Mouse (Mus musculus) lung, adult 2 months (tissue): ENCODE results near the gene Mpc1.

Experiments used
- CTCF ChIP-seq: fragments of 200-500 bp; IDR thresholded peaks from 2 replicates; pipeline ENCODE4 v1.5.1; 2011; ENCODE audit warnings: mild to moderate bottlenecking, low read length, control low read depth; ENCODE audit not compliant: insufficient read depth
- POLR2A ChIP-seq: fragments of 200-500 bp; IDR thresholded peaks from 2 replicates; pipeline ENCODE4 v1.6.1; 2011; ENCODE audit warnings: low read depth, mild to moderate bottlenecking, control low read depth, low read length, borderline replicate concordance; ENCODE audit errors: extremely low read depth

- TF ChIP-seq CTCF (no peak), POLR2A (no peak)
Observed at GRCm38 (mm10) chr17:8342706-8343105, 60.0 kb downstream of the Mpc1 start.
